Mouse (Mus musculus): ENCODE results near the gene Lrrc43.
"Not testable (repeated sequence)": the region's sequence is repeated elsewhere in the genome, so short reads cannot be mapped to it uniquely, and the experiment has no call there.

Lrrc43 gene

GRCm38 (mm10) chr5:123489112-123489785 lies at the start of gene Lrrc43, which contains the start of gene Il31:
Lrrc43 (plus strand) TSS chr5:123489305.
Il31 (minus strand) TSS chr5:123489489.
- in situ Hi-C loops (cut with MboI; ENCODE audit: low sequenced_read_pairs): no loop called here

- in situ Hi-C loops (cut with MboI; ENCODE audit: low sequenced_read_pairs): no loop called here
Measured at GRCm38 (mm10) chr5:123439312-123439711, 49.8 kb upstream of the Lrrc43 start.

- in situ Hi-C loops (cut with MboI; ENCODE audit: low sequenced_read_pairs): no loop called here
Measured at GRCm38 (mm10) chr5:123439941-123440340, 49.2 kb upstream of the Lrrc43 start.

GRCm38 (mm10) chr5:123440664-123441063 lies 48.4 kb upstream of the Lrrc43 start:
- in situ Hi-C loops (cut with MboI; ENCODE audit: low sequenced_read_pairs): no loop called here

GRCm38 (mm10) chr5:123442283-123442682 lies 46.8 kb upstream of the Lrrc43 start:
- in situ Hi-C loops (cut with MboI; ENCODE audit: low sequenced_read_pairs): no loop called here

- in situ Hi-C loops (cut with MboI; ENCODE audit: low sequenced_read_pairs): no loop called here
Measured at GRCm38 (mm10) chr5:123444069-123444468, 45.0 kb upstream of the Lrrc43 start.

GRCm38 (mm10) chr5:123444849-123445334 lies 44.2 kb upstream of the Lrrc43 start:
- in situ Hi-C loops (cut with MboI; ENCODE audit: low sequenced_read_pairs): no loop called here

- in situ Hi-C loops (cut with MboI; ENCODE audit: low sequenced_read_pairs): no loop called here
Measured at GRCm38 (mm10) chr5:123451886-123452285, 37.2 kb upstream of the Lrrc43 start.

- in situ Hi-C loops (cut with MboI; ENCODE audit: low sequenced_read_pairs): no loop called here
Measured at GRCm38 (mm10) chr5:123461420-123461819, 27.7 kb upstream of the Lrrc43 start.

GRCm38 (mm10) chr5:123464638-123465037 lies 24.5 kb upstream of the Lrrc43 start:
- in situ Hi-C loops (cut with MboI; ENCODE audit: low sequenced_read_pairs): no loop called here

- in situ Hi-C loops (cut with MboI; ENCODE audit: low sequenced_read_pairs): no loop called here
Measured at GRCm38 (mm10) chr5:123470784-123471400, 18.2 kb upstream of the Lrrc43 start.

GRCm38 (mm10) chr5:123473817-123474216 lies 15.3 kb upstream of the Lrrc43 start:
- in situ Hi-C loops (cut with MboI; ENCODE audit: low sequenced_read_pairs): no loop called here

- in situ Hi-C loops (cut with MboI; ENCODE audit: low sequenced_read_pairs): no loop called here
Measured at GRCm38 (mm10) chr5:123487659-123488395, 1.3 kb upstream of the Lrrc43 start.

- in situ Hi-C loops (cut with MboI; ENCODE audit: low sequenced_read_pairs): no loop called here
Measured at GRCm38 (mm10) chr5:123489935-123490334, 830 bp downstream of the Lrrc43 start.

GRCm38 (mm10) chr5:123499717-123500116 lies 10.6 kb downstream of the Lrrc43 start:
- in situ Hi-C loops (cut with MboI; ENCODE audit: low sequenced_read_pairs): loop anchor here (5.0 kb wide), 1 partner anchor 42 kb away; no protein-coding TSS in a partner anchor

GRCm38 (mm10) chr5:123501973-123502372 lies 12.9 kb downstream of the Lrrc43 start:
- in situ Hi-C loops (cut with MboI; ENCODE audit: low sequenced_read_pairs): no loop called here

GRCm38 (mm10) chr5:123507936-123508723 lies 19.0 kb downstream of the Lrrc43 start:
- in situ Hi-C loops (cut with MboI; ENCODE audit: low sequenced_read_pairs): no loop called here

- in situ Hi-C loops (cut with MboI; ENCODE audit: low sequenced_read_pairs): no loop called here
Measured at GRCm38 (mm10) chr5:123508921-123509320, 19.8 kb downstream of the Lrrc43 start.

- in situ Hi-C loops (cut with MboI; ENCODE audit: low sequenced_read_pairs): no loop called here
Measured at GRCm38 (mm10) chr5:123510160-123510559, 21.1 kb downstream of the Lrrc43 start, which contains the start of gene B3gnt4. B3gnt4 (plus strand) TSS chr5:123510460.

GRCm38 (mm10) chr5:123511426-123511825 lies 22.3 kb downstream of the Lrrc43 start:
- in situ Hi-C loops (cut with MboI; ENCODE audit: low sequenced_read_pairs): not testable (repeated sequence)

- in situ Hi-C loops (cut with MboI; ENCODE audit: low sequenced_read_pairs): no loop called here
Measured at GRCm38 (mm10) chr5:123512102-123512501, 23.0 kb downstream of the Lrrc43 start.
